Mouse (Mus musculus): ENCODE data around the gene Snw1.
A peak's percentile ranks its signal among the peaks of the same experiment; 100 is the strongest.

Gene Snw1

GRCm38 (mm10) chr12:87421708-87422507, 50.2 kb downstream of the Snw1 start:
- no peak for DNase-seq

- no peak for DNase-seq
Observed at GRCm38 (mm10) chr12:87419974-87420485, 52.0 kb downstream of the Snw1 start.

DNA sequence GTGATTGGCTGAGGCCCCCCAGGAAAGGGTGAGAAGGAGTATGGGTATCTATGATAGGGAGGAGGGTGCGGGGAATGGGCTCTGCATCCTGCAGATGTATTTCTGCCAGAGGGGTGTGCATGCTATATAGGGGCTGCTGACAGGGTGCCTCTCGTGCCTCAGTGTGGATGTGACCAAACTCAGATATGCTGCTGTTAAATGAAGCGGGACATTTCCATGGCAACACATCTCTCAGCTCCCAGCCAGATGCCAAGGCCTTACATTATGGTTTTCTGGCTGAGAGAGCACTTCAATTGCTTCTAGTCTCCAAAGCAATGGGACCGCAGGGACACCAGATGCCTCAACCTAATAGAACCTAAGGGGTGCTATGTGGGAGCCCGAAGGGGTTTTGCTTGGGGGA, 53.2 kb downstream of the Snw1 start:
- no peak for DNase-seq

DNA sequence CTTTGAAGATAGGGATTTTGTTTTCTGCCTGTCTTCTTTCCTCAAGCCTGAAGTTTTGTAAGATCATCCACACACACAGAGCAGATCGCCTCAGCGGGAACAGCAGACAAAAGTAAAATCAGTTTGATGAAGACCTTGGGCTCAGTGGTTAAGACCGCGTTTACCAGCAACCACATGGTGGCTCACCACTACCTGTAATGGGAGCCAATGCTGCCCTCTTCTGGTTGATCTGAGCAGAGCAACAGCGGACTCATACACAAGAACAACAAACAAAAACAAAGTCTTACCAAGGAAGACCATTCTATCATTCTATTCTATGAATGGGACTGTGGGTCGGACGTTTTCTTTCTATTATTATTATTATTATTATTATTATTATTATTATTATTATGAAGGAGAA, 55.4 kb downstream of the Snw1 start:
- peak; percentile 28 for DNase-seq

GRCm38 (mm10) chr12:87415358-87415757, 56.7 kb downstream of the Snw1 start:
- no peak for DNase-seq

DNA sequence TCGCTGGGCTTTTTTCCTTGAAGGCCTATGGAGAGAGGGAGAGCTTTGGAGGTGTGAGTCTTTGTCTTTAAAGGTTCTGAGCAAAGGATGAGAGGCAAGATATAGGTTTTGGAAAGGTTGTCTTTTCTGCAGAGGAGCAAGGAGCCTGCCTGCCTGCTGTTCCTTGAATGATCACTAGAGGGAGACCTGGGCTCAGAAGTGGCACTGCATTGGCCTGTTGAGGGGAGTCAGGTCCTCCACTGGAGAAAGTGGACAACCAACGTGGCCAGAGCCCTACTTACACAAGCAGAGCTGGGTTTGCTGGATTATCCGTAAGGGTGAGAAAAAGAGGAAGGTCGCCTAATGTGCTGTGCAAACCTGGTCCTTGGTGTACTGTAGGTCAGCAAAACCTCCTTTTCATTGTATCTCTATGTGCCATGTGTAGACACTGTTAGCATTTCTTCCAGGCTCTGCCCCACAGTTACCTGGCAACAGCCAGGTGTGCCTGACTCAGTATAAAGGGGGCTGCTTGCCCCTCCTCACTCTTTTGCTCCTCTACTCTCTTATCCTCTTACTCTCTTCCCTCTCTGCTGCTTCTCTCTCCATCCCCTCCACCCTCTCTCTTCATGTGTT, 58.8 kb downstream of the Snw1 start:
- DNase-seq, result peak; percentile 44

- DNase-seq, result no peak
Observed at GRCm38 (mm10) chr12:87410999-87411398, 61.1 kb downstream of the Snw1 start.

DNA sequence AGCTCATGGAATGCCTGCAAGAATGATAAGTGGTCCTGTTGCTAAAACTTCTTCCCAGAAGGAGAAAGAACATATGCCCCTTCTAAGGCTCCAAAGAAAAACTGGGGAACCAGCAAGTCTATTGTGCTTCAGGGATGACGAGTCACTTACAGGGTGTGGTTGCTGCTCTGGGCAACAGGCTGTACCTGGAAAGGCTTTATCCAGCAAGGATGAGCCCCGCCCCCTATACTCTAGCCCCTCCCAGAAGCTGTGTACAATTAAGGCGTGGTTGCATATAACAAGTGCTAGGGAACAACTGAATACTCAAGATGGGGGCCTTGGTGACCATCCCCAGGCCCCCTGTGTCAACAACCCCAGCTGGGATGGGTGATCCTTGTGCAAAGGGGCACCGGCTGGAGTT, 63.0 kb downstream of the Snw1 start:
- DNase-seq, result no peak

DNA sequence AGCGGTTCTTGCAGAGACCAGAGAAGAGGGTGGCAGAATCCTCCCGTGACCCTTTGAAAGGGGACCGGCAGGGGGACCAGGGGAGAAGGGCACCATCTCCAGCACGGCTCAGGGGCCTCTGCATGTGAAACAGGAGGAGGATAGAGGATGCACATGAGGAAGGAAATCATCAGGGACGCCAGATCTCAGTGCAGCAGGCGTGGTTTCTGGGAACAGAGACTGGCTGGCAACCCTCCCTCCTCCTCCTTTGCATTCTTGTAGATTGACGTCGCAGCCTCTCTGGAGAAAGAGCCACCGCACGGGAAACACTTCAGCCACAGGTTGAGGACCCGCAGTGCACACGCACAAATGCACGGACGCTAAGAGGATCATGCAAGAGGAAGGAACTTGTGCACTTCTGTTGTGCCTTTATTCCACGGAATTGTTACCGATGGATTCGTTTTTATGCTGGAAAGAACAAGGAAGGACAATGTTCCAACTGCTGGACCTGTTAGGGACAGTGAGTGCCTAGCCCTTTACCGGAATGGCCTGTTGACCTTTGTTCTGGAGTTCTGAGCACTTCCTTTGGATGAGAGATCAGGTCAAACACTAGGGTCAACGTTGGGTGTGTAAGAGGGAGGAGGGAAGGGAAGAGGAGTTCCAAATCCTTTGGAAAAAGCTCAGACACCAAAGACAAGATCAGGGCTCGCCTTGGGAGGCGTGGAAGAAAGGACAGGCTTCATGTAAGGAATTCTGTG, 64.0 kb downstream of the Snw1 start:
- DNase-seq, result no peak

DNA sequence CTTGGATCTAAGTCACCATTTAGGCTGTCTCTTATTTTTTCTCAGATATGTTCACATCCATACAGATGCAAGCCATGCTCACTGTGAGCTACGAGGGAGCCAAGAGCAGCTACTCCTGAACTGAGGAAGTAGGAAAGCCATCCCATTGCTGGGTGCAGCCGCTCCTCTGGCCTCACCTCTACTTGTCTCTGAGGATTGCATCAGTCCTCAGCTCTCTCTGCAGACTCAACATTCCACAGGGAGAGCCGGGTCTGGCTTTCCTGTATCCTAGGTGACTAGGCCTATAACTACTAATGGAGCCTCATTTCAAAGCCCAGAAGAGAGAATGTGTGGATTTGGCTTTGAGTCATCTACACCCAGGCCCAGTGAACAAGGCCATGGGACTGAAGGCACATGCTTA, 66.4 kb downstream of the Snw1 start:
- no peak for DNase-seq

DNA sequence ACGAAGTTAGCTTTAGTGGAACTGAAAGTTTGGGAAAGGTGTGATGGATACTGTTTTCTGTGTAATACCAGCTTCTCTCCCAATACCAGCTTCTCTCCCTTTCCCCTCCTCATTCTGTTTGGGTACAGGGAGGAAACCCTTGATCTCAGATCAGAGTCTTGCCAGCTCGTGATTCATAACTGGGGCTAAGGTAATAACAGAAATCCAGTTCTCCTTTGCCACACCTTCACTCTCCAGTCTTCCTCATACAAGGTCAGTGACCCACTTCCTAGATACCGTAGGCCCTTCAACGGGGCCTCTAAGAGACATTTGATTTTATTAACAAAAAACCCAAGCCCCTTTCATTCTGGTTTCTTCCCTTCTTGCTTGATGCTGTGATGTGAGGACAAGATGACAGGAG, 66.9 kb downstream of the Snw1 start:
- no peak for DNase-seq

DNA sequence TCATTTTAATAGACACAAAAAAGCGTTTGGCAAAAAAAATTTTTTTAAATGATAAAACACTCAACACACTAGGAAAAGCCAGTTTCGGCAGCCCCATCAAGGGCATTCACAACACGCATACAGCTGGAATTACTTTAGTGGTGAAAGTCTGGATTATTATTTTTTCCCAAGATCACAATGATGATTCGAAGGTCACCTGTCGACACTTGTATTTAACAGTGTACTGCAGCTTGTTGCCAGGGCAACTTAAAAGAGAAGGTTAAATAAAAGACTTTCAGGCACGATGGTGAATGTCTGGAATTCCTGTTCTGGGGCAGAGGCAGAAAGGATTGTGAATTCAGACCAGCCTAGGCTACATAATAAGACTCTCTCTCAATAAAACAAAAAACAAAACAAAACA, 70.2 kb downstream of the Snw1 start:
- DNase-seq, result no peak

- no peak for DNase-seq
Observed at GRCm38 (mm10) chr12:87399119-87399819, 72.8 kb downstream of the Snw1 start.

Measured in right cerebral cortex, adult 18-20 months (tissue).